Mouse (Mus musculus) myocyte (in vitro differentiated cells): ENCODE results near the gene AU040320. TPM values are rescaled to one million over a fixed set of nuclear protein-coding genes. Genes with fewer than 3 reads are reported as not detected.

ENCODE experiments used
- H3K27me3 ChIP-seq: one replicate; pipeline ENCODE4 v1.6.1; 2011; ENCODE audit not compliant: control insufficient read depth, insufficient read depth, insufficient read length
- H3K36me3 ChIP-seq: one replicate; pipeline ENCODE4 v1.6.1; 2011; ENCODE audit not compliant: control insufficient read depth, insufficient read depth
- H3K4me2 ChIP-seq: one replicate; pipeline ENCODE4 v1.6.1; 2011; ENCODE audit warnings: low read depth, control low read depth
- H3K4me3 ChIP-seq: one replicate; pipeline ENCODE4 v1.5.1; 2011; ENCODE audit warnings: mild to moderate bottlenecking, control low read depth, moderate library complexity
- H3K79me2 ChIP-seq: one replicate; pipeline ENCODE4 v1.6.1; 2011; ENCODE audit not compliant: control insufficient read depth, insufficient read depth
- H3ac ChIP-seq: one replicate; pipeline ENCODE4 v1.6.1; 2011; ENCODE audit not compliant: control insufficient read depth, insufficient read length
- CEBPB ChIP-seq: IDR thresholded peaks from 2 replicates; pipeline ENCODE4 v1.6.1; 2011; ENCODE audit warnings: mild to moderate bottlenecking, moderate library complexity; ENCODE audit not compliant: poor library complexity, insufficient read depth, severe bottlenecking
- E2F4 ChIP-seq: IDR thresholded peaks from one replicate; pipeline ENCODE4 v1.6.1; 2011; ENCODE audit warnings: mild to moderate bottlenecking, control low read depth, moderate library complexity; ENCODE audit not compliant: insufficient read depth
- MAX ChIP-seq: IDR thresholded peaks from one replicate; pipeline ENCODE4 v1.6.1; 2011; ENCODE audit warnings: low read depth, mild to moderate bottlenecking, control low read depth
- MYOD1 ChIP-seq, 3 experiments: IDR thresholded peaks; one replicate each; pipeline ENCODE4 v1.6.1; 2011; ENCODE audit warnings: control low read depth in 2 of 3, low read depth in 2 of 3, mild to moderate bottlenecking in 2 of 3, moderate library complexity in 1 of 3; ENCODE audit not compliant: insufficient read length in 2 of 3, control insufficient read depth in 1 of 3
- MYOG ChIP-seq, 3 experiments: IDR thresholded peaks; one replicate each; pipeline ENCODE4 v1.6.1; 2011; ENCODE audit warnings: control low read depth in 2 of 3, low read depth in 2 of 3, mild to moderate bottlenecking in 2 of 3; ENCODE audit not compliant: insufficient read length in 2 of 3, control insufficient read depth in 1 of 3, insufficient read depth in 1 of 3
- POLR2A ChIP-seq: IDR thresholded peaks from one replicate; pipeline ENCODE4 v1.6.1; 2011; ENCODE audit warnings: low read depth, mild to moderate bottlenecking, control low read depth, moderate library complexity; ENCODE audit not compliant: insufficient read length
- POLR2AphosphoS2 ChIP-seq: IDR thresholded peaks from one replicate; pipeline ENCODE4 v1.6.1; 2011; ENCODE audit warnings: low read depth, control low read depth; ENCODE audit not compliant: insufficient read length
- REST ChIP-seq: IDR thresholded peaks from one replicate; pipeline ENCODE4 v1.6.1; 2011; ENCODE audit warnings: mild to moderate bottlenecking, control low read depth, moderate library complexity; ENCODE audit not compliant: insufficient read depth, insufficient read length
- SRF ChIP-seq: IDR thresholded peaks from one replicate; pipeline ENCODE4 v1.6.1; 2011; ENCODE audit warnings: low read depth; ENCODE audit not compliant: control insufficient read depth, insufficient read length
- TCF12 ChIP-seq: IDR thresholded peaks from one replicate; pipeline ENCODE4 v1.6.1; 2011; ENCODE audit warnings: mild to moderate bottlenecking, control low read depth; ENCODE audit not compliant: poor library complexity, insufficient read depth, severe bottlenecking
- TCF3 ChIP-seq: IDR thresholded peaks from one replicate; pipeline ENCODE4 v1.6.1; 2011; ENCODE audit warnings: low read depth, control low read depth; ENCODE audit not compliant: insufficient read length
- USF1 ChIP-seq: IDR thresholded peaks from one replicate; pipeline ENCODE4 v1.6.1; 2011; ENCODE audit warnings: low read depth, mild to moderate bottlenecking, control low read depth, moderate library complexity
- polyA plus RNA-seq: library from polyadenylated mRNA; unstranded; fragments of >200 nt; fragmentation: generic; extraction: Trizol; gene quantifications from one replicate; pipeline ENCODE4 v1.2.1, GENCODE M21; 2012; ENCODE audit warnings: missing spikeins

AU040320 gene
- polyA plus RNA-seq, 1 experiment: 56.6 TPM

DNA sequence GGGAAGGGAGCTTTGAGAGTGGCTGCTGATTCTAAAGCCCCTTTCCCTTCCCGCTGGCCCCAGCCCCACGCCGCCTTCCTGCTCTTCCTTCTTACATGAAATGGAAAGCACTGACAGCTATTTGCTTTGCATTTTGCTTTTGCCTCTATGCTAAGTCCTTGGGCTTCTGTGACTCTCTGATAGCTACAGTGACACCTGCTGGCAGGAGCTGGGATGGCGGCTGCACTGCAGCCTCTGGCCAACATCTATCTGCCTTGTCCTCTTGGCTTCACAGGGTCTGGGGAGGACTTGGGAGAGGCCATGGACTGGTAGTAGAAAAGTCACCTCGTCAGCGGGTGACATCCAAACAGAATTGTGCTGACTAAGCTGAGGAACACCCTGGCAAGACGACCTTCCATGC, 86.5 kb downstream of the AU040320 start:
- TF ChIP-seq USF1 (no peak), POLR2AphosphoS2 (no peak), MYOG (IDR thresholded peaks at IDR 0.05; ENCODE audit: control insufficient read depth in 1 of 3, insufficient read depth in 1 of 3, insufficient read length in 2 of 3, low read depth in 2 of 3) (no peak), E2F4 (no peak), REST (no peak), CEBPB (no peak)
- Histone ChIP-seq H3K4me2 (no peak overlapping the region), H3K4me3 (no peak overlapping the region), H3K79me2 (no peaks in the 10 kb centered on the region), H3K27me3 (no peaks in the 10 kb centered on the region), H3K36me3 (peaks cover 12% of the 10 kb centered on the region), H3ac (no peak overlapping the region)

DNA sequence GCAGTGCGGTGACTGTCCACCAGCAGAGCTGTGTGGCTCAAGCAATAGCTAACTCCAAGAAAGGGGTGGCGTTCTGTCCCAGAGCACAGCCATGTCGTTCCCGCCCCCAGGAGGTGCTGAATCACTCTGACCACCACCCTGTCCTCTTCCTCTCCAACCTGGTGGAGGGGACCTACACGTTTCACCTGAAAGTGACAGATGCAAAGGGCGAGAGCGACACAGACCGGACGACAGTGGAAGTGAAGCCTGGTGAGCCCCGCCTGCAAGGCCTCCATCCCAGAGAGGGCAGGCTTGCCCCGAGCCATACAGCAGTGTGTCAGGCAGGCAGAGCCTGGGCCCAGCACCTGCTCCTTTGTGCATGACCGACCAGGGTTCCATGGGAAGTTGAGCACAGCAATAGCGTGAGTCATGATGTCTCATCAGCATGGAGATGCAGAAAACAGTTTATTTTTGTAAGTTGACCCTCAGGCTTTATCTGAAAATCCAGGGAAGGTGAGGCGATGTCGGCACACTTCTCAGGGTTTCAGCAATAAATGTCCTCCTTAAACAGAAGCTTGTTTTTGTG, 87.7 kb downstream of the AU040320 start:
- Histone ChIP-seq H3K4me3 (no peak overlapping the region), H3K36me3 (peaks cover 3% of the 10 kb centered on the region), H3ac (no peak overlapping the region), H3K4me2 (peak overlapping the region; percentile 3), H3K79me2 (no peaks in the 10 kb centered on the region), H3K27me3 (no peaks in the 10 kb centered on the region)
- TF ChIP-seq MAX: no peak
- no peak for TF ChIP-seq POLR2A
- no peak for TF ChIP-seq TCF12
- TF ChIP-seq POLR2AphosphoS2: no peak
- TF ChIP-seq USF1: no peak
- peak in 2 of 3 experiments; percentile 68 to 78 for TF ChIP-seq MYOD1 (IDR thresholded peaks at IDR 0.05; ENCODE audit: control insufficient read depth in 1 of 3, insufficient read length in 2 of 3, low read depth in 2 of 3)
- TF ChIP-seq MYOG (IDR thresholded peaks at IDR 0.05; ENCODE audit: control insufficient read depth in 1 of 3, insufficient read depth in 1 of 3, insufficient read length in 2 of 3, low read depth in 2 of 3): peak in 2 of 3 experiments; percentile 63 to 80
- no peak for TF ChIP-seq REST
- TF ChIP-seq CEBPB: no peak

DNA sequence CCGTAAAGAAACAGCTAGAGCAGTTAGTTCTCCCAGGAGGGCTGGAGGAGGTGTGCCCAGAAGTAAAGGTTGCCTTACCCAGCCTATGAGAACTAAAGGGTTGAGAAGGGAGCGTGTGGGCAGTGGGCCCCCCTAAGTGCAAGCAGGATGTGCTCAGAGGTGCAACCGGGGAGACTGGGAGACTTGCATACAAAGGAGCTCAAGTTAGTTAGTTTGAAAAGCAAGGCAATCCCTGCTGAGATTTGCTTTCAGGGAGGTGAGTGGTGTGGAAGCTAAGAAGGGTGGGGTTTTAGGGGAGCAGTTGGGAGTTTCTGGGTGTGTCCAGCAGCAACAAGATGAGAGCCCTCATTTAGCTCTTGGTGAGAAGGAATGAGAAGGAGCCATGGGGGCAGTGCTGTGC, 89.6 kb downstream of the AU040320 start:
- Histone ChIP-seq H3K4me3 (no peak overlapping the region), H3ac (no peak overlapping the region), H3K79me2 (no peaks in the 10 kb centered on the region), H3K4me2 (no peak overlapping the region), H3K27me3 (no peaks in the 10 kb centered on the region), H3K36me3 (no peaks in the 10 kb centered on the region)
- TF ChIP-seq CEBPB: no peak
- TF ChIP-seq POLR2AphosphoS2: no peak
- TF ChIP-seq MYOG (IDR thresholded peaks at IDR 0.05; ENCODE audit: control insufficient read depth in 1 of 3, insufficient read depth in 1 of 3, insufficient read length in 2 of 3, low read depth in 2 of 3): no peak
- no peak for TF ChIP-seq SRF
- TF ChIP-seq USF1: no peak
- TF ChIP-seq TCF3: no peak
- TF ChIP-seq TCF12: no peak
- TF ChIP-seq REST: no peak
- TF ChIP-seq MAX: no peak
- no peak for TF ChIP-seq E2F4

DNA sequence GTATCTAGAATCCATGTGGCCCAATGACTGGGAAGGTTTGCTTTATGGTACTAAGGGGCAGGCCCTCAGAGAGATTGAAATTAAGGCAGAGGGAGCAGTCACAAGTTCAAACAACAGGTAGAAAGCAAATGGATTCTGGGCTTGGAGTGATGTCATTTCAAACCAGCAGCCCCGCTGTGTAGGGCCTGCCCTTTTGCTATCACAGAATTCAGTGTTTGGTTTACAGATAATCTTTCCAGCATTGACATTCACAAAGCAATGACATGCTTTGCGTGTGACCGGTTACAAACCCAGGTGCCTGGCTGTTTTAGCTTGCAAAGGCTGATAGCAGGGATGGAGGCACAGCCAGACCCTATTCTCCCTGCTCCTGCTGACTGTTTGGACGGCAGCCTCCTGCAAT, 92.3 kb downstream of the AU040320 start:
- no peak overlapping the region for H3K4me2 ChIP-seq
- H3K36me3 ChIP-seq: no peaks in the 10 kb centered on the region
- H3K4me3 ChIP-seq: no peak overlapping the region
- TF ChIP-seq MYOD1 (IDR thresholded peaks at IDR 0.05; ENCODE audit: control insufficient read depth in 1 of 3, insufficient read length in 2 of 3, low read depth in 2 of 3) (no peak), TCF12 (no peak), USF1 (no peak), CEBPB (no peak), REST (no peak), TCF3 (no peak), MYOG (IDR thresholded peaks at IDR 0.05; ENCODE audit: control insufficient read depth in 1 of 3, insufficient read depth in 1 of 3, insufficient read length in 2 of 3, low read depth in 2 of 3) (no peak), POLR2A (no peak), SRF (no peak), POLR2AphosphoS2 (no peak), MAX (no peak), E2F4 (no peak)
- no peaks in the 10 kb centered on the region for H3K27me3 ChIP-seq
- H3K79me2 ChIP-seq: no peaks in the 10 kb centered on the region
- H3ac ChIP-seq: no peak overlapping the region

DNA sequence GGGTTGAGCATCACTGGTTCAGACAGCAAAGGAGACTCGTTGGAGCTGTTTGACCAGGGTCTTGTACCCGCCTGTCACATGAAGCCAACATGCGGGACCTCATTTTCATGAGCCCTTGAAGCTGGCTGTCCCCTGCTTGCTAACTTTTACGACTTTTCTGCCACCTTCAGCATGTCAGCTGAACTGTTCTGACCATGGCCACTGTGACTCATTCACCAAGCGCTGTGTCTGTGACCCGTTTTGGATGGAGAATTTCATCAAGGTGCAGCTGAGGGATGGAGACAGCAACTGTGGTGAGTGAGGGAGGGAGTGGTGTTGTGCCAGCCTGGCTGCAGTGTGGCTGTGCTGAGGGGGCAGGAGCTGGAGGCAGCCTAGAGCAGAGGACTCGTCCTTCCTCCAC, 93.6 kb downstream of the AU040320 start:
- Histone ChIP-seq H3K4me3 (no peak overlapping the region), H3K79me2 (no peaks in the 10 kb centered on the region), H3K36me3 (no peaks in the 10 kb centered on the region), H3K4me2 (peak overlapping the region; percentile 24), H3ac (no peak overlapping the region), H3K27me3 (no peaks in the 10 kb centered on the region)
- TF ChIP-seq SRF (no peak), CEBPB (no peak), REST (no peak), POLR2A (no peak), POLR2AphosphoS2 (peak; percentile 49), TCF12 (no peak), E2F4 (no peak), MYOG (IDR thresholded peaks at IDR 0.05; ENCODE audit: control insufficient read depth in 1 of 3, insufficient read depth in 1 of 3, insufficient read length in 2 of 3, low read depth in 2 of 3) (peak in 1 of 3 experiments; percentile 19), MYOD1 (IDR thresholded peaks at IDR 0.05; ENCODE audit: control insufficient read depth in 1 of 3, insufficient read length in 2 of 3, low read depth in 2 of 3) (peak in 1 of 3 experiments; percentile 20), MAX (no peak)
